Mouse (Mus musculus) testis, postnatal 14 days (tissue): ENCODE data around the gene Golm1.
"Not testable (repeated sequence)": the region's sequence is repeated elsewhere in the genome, so short reads cannot be mapped to it uniquely, and the experiment has no call there.

Experiments
- DNase-seq: peaks from one replicate; pipeline ENCODE4 v3.0.0; 2021; ENCODE audit warnings: low spot score

The Golm1 gene

DNA sequence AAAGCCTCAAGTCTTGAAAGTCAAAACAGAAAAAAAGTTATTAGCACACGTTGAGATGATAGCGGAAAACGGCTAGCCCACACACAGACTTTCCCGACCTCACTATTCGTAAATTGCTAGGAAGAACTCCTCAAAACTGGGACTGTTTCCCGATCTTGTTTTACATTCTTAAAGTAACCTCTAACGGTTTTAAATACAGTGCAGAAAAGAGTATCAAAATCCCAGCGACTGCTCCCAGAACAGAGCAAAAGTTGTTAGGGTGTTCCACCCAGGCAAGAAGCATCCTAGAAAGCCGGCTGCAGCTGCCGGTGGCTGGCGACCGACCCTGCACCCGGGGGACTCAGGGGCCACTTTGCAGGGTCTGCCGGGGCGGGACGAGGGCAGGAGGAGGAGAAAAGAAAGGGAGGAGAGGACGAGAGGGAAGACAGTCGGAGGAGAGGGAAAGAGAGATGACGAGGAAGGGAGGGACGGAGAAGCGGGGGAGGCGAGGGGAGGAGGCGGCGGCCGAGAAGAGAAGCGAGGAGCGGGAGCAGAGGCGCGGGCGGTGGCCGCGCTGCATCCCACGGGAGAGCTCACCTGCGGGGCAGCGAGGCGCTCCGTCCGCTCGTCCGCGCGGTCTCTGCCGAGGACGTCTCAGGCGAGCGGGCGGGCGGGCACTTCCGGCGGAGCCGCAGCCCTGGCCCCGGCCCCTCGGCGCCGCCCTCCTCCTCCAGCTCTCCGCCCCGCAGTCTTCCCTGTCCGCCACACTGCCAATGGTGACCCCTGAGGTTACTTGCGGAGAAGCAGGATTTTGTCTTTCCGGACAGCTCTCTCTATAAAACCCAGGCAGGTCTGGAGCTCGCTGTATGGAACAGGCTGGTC lies at the start of gene Golm1:
TSS of gene Golm1 (minus strand) at position 661 of the 861 bp plus-strand sequence.
- DNase-seq, result peak; percentile 70

DNA sequence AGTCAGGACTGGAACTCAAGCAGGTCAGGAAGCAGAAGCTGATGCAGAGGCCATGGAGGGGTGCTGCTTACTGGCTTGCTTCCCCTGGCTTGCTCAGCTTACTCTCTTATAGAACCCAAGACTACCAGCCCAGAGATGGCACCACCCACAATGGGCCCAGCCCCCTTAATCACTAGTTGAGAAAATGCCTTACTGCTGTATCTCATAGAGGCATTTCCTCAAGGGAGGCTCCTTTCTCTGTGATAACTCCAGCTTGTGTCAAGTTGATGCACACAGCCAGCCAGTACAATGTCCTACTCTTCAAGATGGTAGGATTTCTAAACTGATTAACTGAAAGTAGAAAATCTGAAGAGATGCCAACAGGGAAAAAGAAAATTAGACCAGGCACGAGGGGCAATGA lies 46.5 kb upstream of the Golm1 start:
- not testable (repeated sequence) for DNase-seq

GRCm38 (mm10) chr13:59719475-59719874 lies 43.9 kb upstream of the Golm1 start:
- DNase-seq, result no peak

DNA sequence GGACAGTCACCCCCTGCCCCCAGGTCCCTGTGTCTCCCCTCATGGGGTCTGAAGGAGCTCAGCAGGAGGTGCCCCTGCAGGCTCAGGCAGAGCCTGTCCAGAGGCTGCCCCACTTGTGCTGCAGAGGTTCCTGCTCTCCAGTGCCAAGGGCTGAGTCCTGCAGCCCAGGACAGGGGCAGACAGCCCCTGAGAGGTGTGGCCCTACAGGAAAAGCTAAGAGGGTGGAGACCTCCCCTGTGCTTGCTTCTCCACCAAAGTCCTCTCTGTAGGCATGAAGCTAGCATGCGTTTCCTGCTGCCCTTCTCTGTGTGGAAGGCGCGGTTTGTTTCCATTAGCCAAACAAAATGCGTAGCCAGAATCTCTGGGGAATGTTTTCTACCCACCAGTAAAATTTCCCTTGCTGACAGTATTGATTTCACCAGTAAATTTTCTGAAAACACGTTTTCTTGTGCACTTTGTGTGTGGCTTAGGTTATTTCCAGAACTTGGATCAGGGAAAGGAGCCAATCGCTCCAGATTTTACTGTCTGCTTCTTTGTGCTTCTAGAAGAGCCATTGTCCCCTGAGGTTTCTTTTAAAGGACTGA lies 43.3 kb upstream of the Golm1 start:
- not testable (repeated sequence) for DNase-seq

- no peak for DNase-seq
Measured at GRCm38 (mm10) chr13:59713710-59714109, 38.1 kb upstream of the Golm1 start.

DNA sequence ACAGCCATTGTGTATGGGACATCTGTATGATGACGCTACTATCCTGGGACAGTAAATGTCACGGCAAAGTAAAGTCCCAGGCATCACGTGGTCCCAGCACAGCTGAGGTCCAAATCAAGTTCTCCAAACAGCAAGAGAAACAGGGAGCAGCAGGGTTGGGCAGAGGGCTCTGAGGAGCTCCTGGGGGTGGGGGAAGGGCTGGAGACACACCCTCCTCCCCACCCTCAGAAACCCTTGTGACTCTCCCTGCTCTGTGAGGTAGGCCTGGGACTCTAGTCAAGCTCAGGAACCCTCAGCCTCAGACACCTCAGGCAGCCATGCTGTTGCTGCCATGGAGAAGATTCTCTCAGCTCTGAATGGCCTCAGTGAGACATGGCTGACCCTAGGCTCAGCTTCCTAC lies 36.4 kb upstream of the Golm1 start, which contains the start of gene Spata31d1b:
TSS of gene Spata31d1b (plus strand) at position 301 of the 400 bp plus-strand sequence.
- not testable (repeated sequence) for DNase-seq

GRCm38 (mm10) chr13:59710230-59710629 lies 34.6 kb upstream of the Golm1 start, which contains the start of gene Spata31d1a:
Gene Spata31d1a, minus strand, starts transcription at chr13:59710330.
- no peak for DNase-seq

GRCm38 (mm10) chr13:59704562-59704961 lies 29.0 kb upstream of the Golm1 start:
- DNase-seq, result no peak

DNA sequence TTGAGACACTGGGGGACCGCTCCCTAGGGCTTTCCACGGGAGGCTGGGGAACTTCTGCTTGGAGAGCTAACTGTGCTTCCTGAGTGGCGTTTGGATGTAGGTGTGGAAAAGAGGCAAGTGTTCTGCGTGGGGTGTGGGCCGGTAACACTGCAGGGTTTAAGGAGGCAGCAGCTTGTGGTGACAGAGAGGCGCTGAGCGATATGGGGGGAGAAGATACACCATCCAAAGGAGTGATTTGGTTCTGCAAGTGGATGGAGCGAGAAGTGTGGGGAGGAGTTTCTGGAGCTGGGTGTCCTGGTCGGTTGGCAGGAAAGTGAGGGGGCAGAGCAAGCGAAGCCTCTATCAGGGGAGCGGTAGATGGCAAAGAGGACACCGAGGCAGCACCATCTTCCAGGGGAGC lies 27.9 kb upstream of the Golm1 start:
- no peak for DNase-seq

DNA sequence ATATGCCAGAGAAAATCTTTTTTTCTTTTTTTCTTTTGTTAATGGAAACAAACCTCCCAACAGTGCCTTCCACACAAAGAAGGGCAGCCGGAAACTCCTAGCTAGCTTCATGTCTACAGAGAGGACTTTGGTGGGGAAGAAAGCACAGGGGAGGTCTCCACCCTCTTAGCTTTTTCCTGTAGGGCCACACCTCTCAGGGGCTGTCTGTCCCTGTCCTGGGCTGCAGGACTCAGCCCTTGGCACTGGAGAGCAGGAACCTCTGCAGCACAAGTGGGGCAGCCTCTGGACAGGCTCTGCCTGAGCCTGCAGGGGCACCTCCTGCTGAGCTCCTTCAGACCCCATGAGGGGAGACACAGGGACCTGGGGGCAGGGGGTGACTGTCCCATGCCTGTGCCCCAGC lies 24.5 kb upstream of the Golm1 start:
- DNase-seq, result not testable (repeated sequence)

- no peak for DNase-seq
Measured at GRCm38 (mm10) chr13:59699131-59699530, 23.5 kb upstream of the Golm1 start.

- DNase-seq, result no peak
Measured at GRCm38 (mm10) chr13:59695781-59696180, 20.2 kb upstream of the Golm1 start.

GRCm38 (mm10) chr13:59694008-59694407 lies 18.4 kb upstream of the Golm1 start, which contains the start of gene 4921517D22Rik:
Gene 4921517D22Rik, minus strand, starts transcription at chr13:59694108.
- no peak for DNase-seq

DNA sequence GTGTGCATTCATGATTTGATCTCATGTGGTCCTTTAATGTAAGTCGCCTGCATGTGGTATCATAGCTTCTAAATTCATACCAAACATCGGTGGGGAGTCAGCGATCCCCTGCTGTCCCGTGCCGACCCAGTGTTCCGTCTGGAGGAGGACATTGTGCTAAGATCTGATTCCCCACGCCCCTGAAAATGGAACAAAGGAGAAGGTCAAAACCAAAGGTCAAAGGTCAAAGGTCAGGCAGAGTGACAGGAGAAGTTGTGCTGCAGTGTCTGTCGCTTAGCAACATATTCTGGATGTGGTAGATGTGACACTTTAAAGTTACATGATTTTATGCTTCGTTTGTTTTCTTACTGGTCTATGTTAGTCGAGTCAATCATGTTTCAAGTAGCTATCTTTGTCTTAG lies 15.9 kb upstream of the Golm1 start:
- no peak for DNase-seq

GRCm38 (mm10) chr13:59690576-59690975 lies 15.0 kb upstream of the Golm1 start:
- no peak for DNase-seq

- DNase-seq, result no peak
Measured at GRCm38 (mm10) chr13:59689843-59690242, 14.2 kb upstream of the Golm1 start.

DNA sequence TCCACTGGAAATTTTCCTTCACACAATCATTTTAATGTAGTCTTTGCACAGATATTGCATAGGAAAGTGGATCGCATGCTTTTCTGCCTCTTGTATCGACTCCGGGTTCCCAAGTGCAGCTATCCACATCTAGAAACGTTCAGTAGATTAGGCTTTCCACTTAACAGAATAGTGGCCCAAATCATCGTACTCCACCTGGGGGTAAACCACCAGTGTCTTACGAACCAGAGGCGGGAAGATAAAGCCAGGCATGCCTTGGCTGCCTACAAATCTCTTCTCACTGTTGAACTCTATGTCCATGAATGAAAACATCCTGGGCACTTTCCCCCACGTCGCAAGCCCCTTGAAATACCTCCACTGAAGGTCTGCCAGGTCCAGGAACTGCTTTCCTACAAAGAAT lies 13.7 kb upstream of the Golm1 start:
- no peak for DNase-seq

GRCm38 (mm10) chr13:59688338-59688770 lies 12.7 kb upstream of the Golm1 start:
- peak; percentile 36 for DNase-seq

GRCm38 (mm10) chr13:59685236-59685635 lies 9.6 kb upstream of the Golm1 start:
- DNase-seq, result no peak

- DNase-seq, result no peak
Measured at GRCm38 (mm10) chr13:59682629-59683028, 7.0 kb upstream of the Golm1 start.

DNA sequence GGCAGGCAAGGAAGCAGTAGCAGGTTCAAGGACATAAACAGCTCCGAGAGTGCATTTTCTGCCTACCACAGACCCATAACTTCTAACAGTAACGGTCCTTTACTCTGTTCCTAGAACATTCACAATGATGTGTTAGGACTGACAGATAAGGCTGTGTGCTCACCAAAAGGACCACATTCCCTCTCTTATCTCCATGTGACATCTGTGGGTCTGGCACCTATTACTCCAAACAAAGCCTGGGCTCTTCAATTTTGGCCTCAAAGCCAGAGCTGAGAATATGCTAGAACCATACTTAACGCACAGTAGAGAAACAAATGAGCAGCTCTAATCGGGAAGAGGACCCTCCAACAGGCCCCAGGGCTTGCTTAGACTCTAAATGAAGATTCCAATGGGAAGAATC lies 4.3 kb upstream of the Golm1 start:
- no peak for DNase-seq

DNA sequence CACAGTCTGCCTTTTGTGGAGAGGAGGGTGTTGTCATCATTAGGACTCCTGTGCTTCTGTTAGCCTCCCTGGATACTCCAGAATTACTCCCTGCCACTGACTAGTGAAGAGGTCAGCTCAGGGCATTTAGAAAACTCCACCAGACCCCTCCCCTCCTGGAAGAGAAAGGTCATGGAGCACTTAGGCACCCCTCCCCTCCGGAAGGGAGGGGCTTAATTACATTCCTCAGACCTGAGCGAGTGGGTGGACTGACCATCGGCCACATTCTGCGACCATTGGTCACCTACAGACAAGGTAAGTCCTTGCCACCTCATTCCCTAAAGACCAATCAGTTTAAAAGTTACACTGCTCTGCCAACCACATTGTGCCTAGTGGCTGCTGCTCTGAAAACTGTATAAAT lies 3.7 kb upstream of the Golm1 start:
- DNase-seq, result no peak
